Comparison of ENCODE assay signal across 20 mouse cellular contexts in genomic region chrX:101874147-101874546, GRCm38 (mm10). TPM values are rescaled to one million over a fixed set of nuclear protein-coding genes. Genes with fewer than 3 reads are reported as not detected.
A peak's percentile ranks its signal among the peaks of the same experiment; 100 is the strongest.
DNase-seq lines count a peak whose midpoint lies in the region; ATAC-seq and TF ChIP-seq lines count a peak whose summit lies in the region.
"Had no signal": no experiment of that assay in that cellular context is flagged by ENCODE, and none has a peak within 500 bp of the region (broad histone marks: within the 10 kb centered on the region; RNA-seq: fewer than 3 reads in every experiment).

No protein-coding gene starts in this region.

- no peak for TF ChIP-seq POLR2A in testis, adult 2 months (IDR thresholded peaks at IDR 0.05; ENCODE audit: control insufficient read depth, low read depth, low read length)

- 37% methylated on average over 3 of the region's 3 CpGs for WGBS in intestine, embryonic 15.5 days
- WGBS in intestine, postnatal 0 days: 40% methylated on average over 3 of the region's 3 CpGs
- whole genome bisulfite sequencing in liver, embryonic 11.5 days: 35% methylated on average over 3 of the region's 3 CpGs
- 84% methylated on average over 3 of the region's 3 CpGs for WGBS in forebrain, embryonic 12.5 days

- DNase-seq in testis, postnatal 10 days (ENCODE audit: low spot score): no peak
- no peak for DNase-seq in liver, embryonic 11.5 days (ENCODE audit: low spot score)
- DNase-seq in yolk sac, embryonic 10.5 days (ENCODE audit: low spot score): peak; percentile 35
- DNase-seq in thymus, postnatal 0 days (ENCODE audit: low spot score): no peak
- DNase-seq: cerebellum, adult 11 months; cerebellum, postnatal 14 days; gastrocnemius, postnatal 25 days; heart, postnatal 14 days; right cerebral cortex, postnatal 25 days had no signal

- H3K27me3 ChIP-seq in intestine, embryonic 15.5 days (replicated peaks): no peaks in the 10 kb centered on the region; the same call in 1 of the 2 replicates
- no peaks in the 10 kb centered on the region for H3K27me3 ChIP-seq in intestine, postnatal 0 days (replicated peaks; ENCODE audit: control insufficient read depth, insufficient read depth, low read length)
- H3K27me3 ChIP-seq in testis, adult 2 months (ENCODE audit: control insufficient read depth, insufficient read depth, low read length): no peaks in the 10 kb centered on the region
- H3K27me3 ChIP-seq in liver, embryonic 11.5 days (replicated peaks; ENCODE audit: control insufficient read depth, insufficient read depth, low read length): peaks cover 25% of the 10 kb centered on the region
- peaks cover 45% of the 10 kb centered on the region for H3K27me3 ChIP-seq in forebrain, embryonic 12.5 days

- no peak overlapping the region for H3K4me3 ChIP-seq in intestine, embryonic 15.5 days (replicated peaks)
- H3K4me3 ChIP-seq in intestine, postnatal 0 days (ENCODE audit: low read depth, low read length): no peak overlapping the region
- H3K4me3 ChIP-seq in testis, adult 2 months (ENCODE audit: control insufficient read depth, low read depth, low read length): no peak overlapping the region
- no peak overlapping the region for H3K4me3 ChIP-seq in liver, embryonic 11.5 days (ENCODE audit: low read depth, low read length)
- no peak overlapping the region for H3K4me3 ChIP-seq in forebrain, embryonic 12.5 days (replicated peaks)
- H3K4me3 ChIP-seq: left cerebral cortex, adult 2 months; limb, embryonic 12.5 days had no signal

- no peaks in the 10 kb centered on the region for H3K4me1 ChIP-seq in intestine, embryonic 15.5 days (replicated peaks)
- no peaks in the 10 kb centered on the region for H3K4me1 ChIP-seq in intestine, postnatal 0 days (replicated peaks; ENCODE audit: control insufficient read depth, insufficient read depth, low read length)
- no peaks in the 10 kb centered on the region for H3K4me1 ChIP-seq in testis, adult 2 months (ENCODE audit: control insufficient read depth, insufficient read depth, low read length)
- no peaks in the 10 kb centered on the region for H3K4me1 ChIP-seq in liver, embryonic 11.5 days (replicated peaks; ENCODE audit: control insufficient read depth, insufficient read depth, low read length)
- no peaks in the 10 kb centered on the region for H3K4me1 ChIP-seq in forebrain, embryonic 12.5 days
- H3K4me1 ChIP-seq: limb, embryonic 12.5 days had no signal

- ATAC-seq in intestine, embryonic 15.5 days: peak; percentile 45; the same call in 1 of the 2 replicates
- ATAC-seq in intestine, postnatal 0 days: no peak
- ATAC-seq in liver, embryonic 11.5 days (replicated peaks; ENCODE audit: low FRiP score): peak; percentile 66
- no peak for ATAC-seq in forebrain, embryonic 12.5 days (ENCODE audit: low FRiP score)
- ATAC-seq: forebrain, embryonic 14.5 days; hindbrain, postnatal 0 days had no signal

- H3K4me2 ChIP-seq in intestine, embryonic 15.5 days (replicated peaks): no peak overlapping the region
- H3K4me2 ChIP-seq in intestine, postnatal 0 days (replicated peaks; ENCODE audit: low read depth): no peak overlapping the region
- H3K4me2 ChIP-seq in liver, embryonic 11.5 days: no peak overlapping the region
- H3K4me2 ChIP-seq in forebrain, embryonic 12.5 days: no peak overlapping the region
- H3K4me2 ChIP-seq: limb, embryonic 12.5 days; midbrain, embryonic 11.5 days had no signal

- H3K36me3 ChIP-seq in intestine, embryonic 15.5 days: no peaks in the 10 kb centered on the region
- no peaks in the 10 kb centered on the region for H3K36me3 ChIP-seq in intestine, postnatal 0 days (ENCODE audit: control insufficient read depth, insufficient read depth)
- no peaks in the 10 kb centered on the region for H3K36me3 ChIP-seq in testis, adult 2 months (ENCODE audit: control insufficient read depth, insufficient read depth, low read length)
- no peaks in the 10 kb centered on the region for H3K36me3 ChIP-seq in liver, embryonic 11.5 days (ENCODE audit: control insufficient read depth, insufficient read depth, low read length)
- H3K36me3 ChIP-seq in forebrain, embryonic 12.5 days (replicated peaks): no peaks in the 10 kb centered on the region
- H3K36me3 ChIP-seq: limb, embryonic 12.5 days had no signal

- TF ChIP-seq CTCF in intestine, postnatal 0 days (IDR thresholded peaks at IDR 0.05; ENCODE audit: low read depth): no peak
- TF ChIP-seq CTCF in testis, adult 2 months (IDR thresholded peaks at IDR 0.05; ENCODE audit: control insufficient read depth, insufficient read depth, insufficient replicate concordance, low read depth, low read length): no peak

- no peaks in the 10 kb centered on the region for H3K9me3 ChIP-seq in intestine, embryonic 15.5 days
- no peaks in the 10 kb centered on the region for H3K9me3 ChIP-seq in intestine, postnatal 0 days (ENCODE audit: control insufficient read depth)
- no peaks in the 10 kb centered on the region for H3K9me3 ChIP-seq in liver, embryonic 11.5 days (ENCODE audit: control insufficient read depth, low read length)
- H3K9me3 ChIP-seq in forebrain, embryonic 12.5 days: no peaks in the 10 kb centered on the region
- H3K9me3 ChIP-seq: limb, embryonic 12.5 days had no signal

- H3K9ac ChIP-seq in intestine, embryonic 15.5 days: no peak overlapping the region
- no peak overlapping the region for H3K9ac ChIP-seq in intestine, postnatal 0 days (ENCODE audit: low read depth, low read length)
- no peak overlapping the region for H3K9ac ChIP-seq in liver, embryonic 11.5 days (ENCODE audit: low read depth, low read length)
- no peak overlapping the region for H3K9ac ChIP-seq in forebrain, embryonic 12.5 days
- H3K9ac ChIP-seq: limb, embryonic 12.5 days had no signal

- H3K27ac ChIP-seq in intestine, embryonic 15.5 days: no peak overlapping the region
- no peak overlapping the region for H3K27ac ChIP-seq in intestine, postnatal 0 days (ENCODE audit: low read depth, low read length)
- H3K27ac ChIP-seq in testis, adult 2 months (ENCODE audit: control insufficient read depth, insufficient read depth, low read depth, low read length): 0 out of 2 replicates have a peak overlapping the region, but pooled peaks have one; percentile 21
- no peak overlapping the region for H3K27ac ChIP-seq in liver, embryonic 11.5 days (ENCODE audit: low read depth, low read length)
- H3K27ac ChIP-seq in forebrain, embryonic 12.5 days: no peak overlapping the region
- H3K27ac ChIP-seq: hindbrain, postnatal 0 days; kidney, postnatal 0 days; left cerebral cortex, adult 2 months; limb, embryonic 12.5 days; stomach, postnatal 0 days had no signal

RNA-seq across cellular contexts. Expression of gene Nhsl2, which starts 25.0 kb away (rescaled TPM):
- polyA plus RNA-seq in intestine, embryonic 15.5 days (2015; fragmentation: Nextera tagmentation; extraction: Ambion mirVana): 8.4 and 10.4 TPM in 2 replicates
- polyA plus RNA-seq in intestine, postnatal 0 days (2015; fragmentation: Nextera tagmentation; extraction: Ambion mirVana): 1.3 TPM in 2 replicates
- 0.49 and 0.51 TPM in 2 replicates for polyA plus RNA-seq in testis, adult 2 months (2012; rRNA removed)
- polyA plus RNA-seq in liver, embryonic 11.5 days (2014; fragmentation: Nextera tagmentation; extraction: Ambion mirVana): 9.0 and 9.7 TPM in 2 replicates
- 8.2 and 9.0 TPM in 2 replicates for polyA plus RNA-seq in forebrain, embryonic 12.5 days (2016; fragmentation: Nextera tagmentation; extraction: Ambion mirVana)
- polyA plus RNA-seq in thymus, postnatal 0 days (2015; fragmentation: Nextera tagmentation; extraction: Ambion mirVana): 0.59 and 0.62 TPM in 2 replicates

Comparison
In these comparisons a context has a peak if more than half of its experiments do, and no peak if none do; other contexts are left out.
1. ATAC-seq: peak in intestine, embryonic 15.5 days (single experiment) and liver, embryonic 11.5 days (single experiment); none in intestine, postnatal 0 days (single experiment) and forebrain, embryonic 12.5 days (single experiment).